Comparison of ENCODE assay signal across 10 mouse cellular contexts in the genomic region with DNA sequence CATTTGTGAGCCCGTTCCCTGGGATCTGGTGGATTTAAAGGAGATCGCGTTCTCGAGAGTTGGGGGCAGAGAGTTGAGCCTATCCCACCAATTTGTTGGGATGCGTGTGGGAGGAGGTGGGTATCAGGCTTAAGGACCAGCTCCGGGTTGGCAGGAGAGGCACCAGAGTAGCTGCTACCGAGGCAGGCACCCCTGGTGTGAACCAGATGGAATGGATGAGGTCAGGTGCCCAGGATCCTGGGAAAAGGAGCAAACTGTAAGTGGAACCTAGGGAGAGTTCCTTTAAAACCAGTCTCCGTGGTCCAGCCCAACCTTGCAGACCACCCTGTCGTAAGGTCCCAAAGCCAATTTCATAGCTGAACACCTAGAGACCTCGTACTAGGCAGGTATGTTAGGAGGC. TPM values are rescaled to one million over a fixed set of nuclear protein-coding genes. Genes with fewer than 3 reads are reported as not detected.
DNase-seq lines count a peak whose midpoint lies in the region; ATAC-seq lines count a peak whose summit lies in the region.
"Had no signal": no experiment of that assay in that cellular context is flagged by ENCODE, and none has a peak within 500 bp of the region (broad histone marks: within the 10 kb centered on the region; RNA-seq: fewer than 3 reads in every experiment).

No protein-coding gene starts in this region.

- intact Hi-C loops in heart, postnatal 25 days (cut with DNase I): no loop called here

- H3K36me3 ChIP-seq in heart, embryonic 12.5 days: no peaks in the 10 kb centered on the region
- H3K36me3 ChIP-seq in forebrain, embryonic 13.5 days (ENCODE audit: poor library complexity, severe bottlenecking): no peaks in the 10 kb centered on the region
- no peaks in the 10 kb centered on the region for H3K36me3 ChIP-seq in liver, embryonic 13.5 days

- no peak overlapping the region for H3K27ac ChIP-seq in heart, embryonic 12.5 days (ENCODE audit: poor library complexity, severe bottlenecking)
- no peak overlapping the region for H3K27ac ChIP-seq in forebrain, embryonic 13.5 days
- no peak overlapping the region for H3K27ac ChIP-seq in liver, embryonic 13.5 days

- WGBS in heart, embryonic 12.5 days: 22% methylated on average over 10 of the region's 10 CpGs
- WGBS in forebrain, embryonic 13.5 days: 33% methylated on average over 10 of the region's 10 CpGs
- WGBS in liver, embryonic 13.5 days (ENCODE audit: insufficient replicate concordance): 25% methylated on average over 10 of the region's 10 CpGs

- peak overlapping the region; percentile 59 for H3K4me3 ChIP-seq in heart, embryonic 12.5 days
- peak overlapping the region; percentile 61 for H3K4me3 ChIP-seq in forebrain, embryonic 13.5 days
- H3K4me3 ChIP-seq in liver, embryonic 13.5 days (replicated peaks): 0 out of 2 replicates have a peak overlapping the region, but pooled peaks have one; percentile 12

- H3K9me3 ChIP-seq in heart, embryonic 12.5 days (replicated peaks): no peaks in the 10 kb centered on the region
- no peaks in the 10 kb centered on the region for H3K9me3 ChIP-seq in forebrain, embryonic 13.5 days (replicated peaks)
- no peaks in the 10 kb centered on the region for H3K9me3 ChIP-seq in liver, embryonic 13.5 days (replicated peaks)

- no peak for ATAC-seq in heart, embryonic 12.5 days (ENCODE audit: insufficient number of reproducible peaks, low FRiP score)
- no peak for ATAC-seq in forebrain, embryonic 13.5 days
- ATAC-seq in liver, embryonic 13.5 days (ENCODE audit: low read depth): no peak

- H3K4me2 ChIP-seq in heart, embryonic 12.5 days: peak overlapping the region; percentile 72
- H3K4me2 ChIP-seq in forebrain, embryonic 13.5 days: peak overlapping the region; percentile 69
- H3K4me2 ChIP-seq in liver, embryonic 13.5 days: peak overlapping the region; percentile 17; the same call in 1 of the 2 replicates

- peaks cover 20% of the 10 kb centered on the region for H3K4me1 ChIP-seq in heart, embryonic 12.5 days (replicated peaks)
- peaks cover 23% of the 10 kb centered on the region for H3K4me1 ChIP-seq in forebrain, embryonic 13.5 days
- peaks cover 5% of the 10 kb centered on the region; the same call in 1 of the 2 replicates for H3K4me1 ChIP-seq in liver, embryonic 13.5 days (replicated peaks)

- H3K27me3 ChIP-seq in heart, embryonic 12.5 days (replicated peaks): peaks cover 30% of the 10 kb centered on the region
- peaks cover 26% of the 10 kb centered on the region for H3K27me3 ChIP-seq in forebrain, embryonic 13.5 days
- H3K27me3 ChIP-seq in liver, embryonic 13.5 days: peaks cover 45% of the 10 kb centered on the region

- DNase-seq in heart, postnatal 25 days (ENCODE audit: low spot score): no peak
- DNase-seq in cerebellum, adult 11 months: peak; percentile 88
- DNase-seq in liver, embryonic 13.5 days: no peak
- DNase-seq in thymus, postnatal 36 days: no peak
- DNase-seq in layer of hippocampus, adult 9-10 months (ENCODE audit: low spot score): no peak
- DNase-seq in adrenal gland, postnatal 36 days: no peak
- DNase-seq: adrenal gland, adult 8-10 months had no signal

- peak overlapping the region; percentile 76 for H3K9ac ChIP-seq in heart, embryonic 12.5 days
- H3K9ac ChIP-seq in forebrain, embryonic 13.5 days: peak overlapping the region; percentile 81
- no peak overlapping the region for H3K9ac ChIP-seq in liver, embryonic 13.5 days

RNA-seq across cellular contexts. Expression of gene Scn2b, which starts 1.0 kb away (rescaled TPM):
- 1.2 and 2.1 TPM in 2 replicates for polyA plus RNA-seq in heart, embryonic 12.5 days (2016; fragmentation: Nextera tagmentation; extraction: Ambion mirVana)
- total RNA-seq in heart, postnatal 25 days (2021): 1 to 10 TPM; 1.1 TPM
- polyA plus RNA-seq in forebrain, embryonic 13.5 days (2015; fragmentation: Nextera tagmentation; extraction: Ambion mirVana): 3.4 and 3.8 TPM in 2 replicates
- polyA plus RNA-seq in liver, embryonic 13.5 days (2015; fragmentation: Nextera tagmentation; extraction: Ambion mirVana): 0.38 and 0.45 TPM in 2 replicates
- 10 to 100 TPM; 10.6 to 15.7 TPM for total RNA-seq in adrenal gland, postnatal 36 days (2021)
- total RNA-seq: granulocyte monocyte progenitor cell, adult 5-6 weeks had no signal

RNA-seq across cellular contexts. Expression of gene Scn4b, which starts 19.6 kb away (rescaled TPM):
- polyA plus RNA-seq in heart, embryonic 12.5 days (2016; fragmentation: Nextera tagmentation; extraction: Ambion mirVana): 0.62 and 0.91 TPM in 2 replicates
- 1 to 10 TPM; 2.5 to 2.8 TPM for total RNA-seq in heart, postnatal 25 days (2021)
- 0.18 and 0.21 TPM in 2 replicates for polyA plus RNA-seq in forebrain, embryonic 13.5 days (2015; fragmentation: Nextera tagmentation; extraction: Ambion mirVana)
- polyA plus RNA-seq in liver, embryonic 13.5 days (2015; fragmentation: Nextera tagmentation; extraction: Ambion mirVana): 0.09 TPM in 2 replicates
- total RNA-seq in adrenal gland, postnatal 36 days (2021): under 1 TPM; 0.60 to 0.66 TPM
- total RNA-seq: granulocyte monocyte progenitor cell, adult 5-6 weeks had no signal

RNA-seq across cellular contexts. Expression of gene Jaml, which starts 39.6 kb away (rescaled TPM):
- polyA plus RNA-seq in heart, embryonic 12.5 days (2016; fragmentation: Nextera tagmentation; extraction: Ambion mirVana): 0.42 and 0.51 TPM in 2 replicates
- total RNA-seq in heart, postnatal 25 days (2021): under 1 TPM; 0.26 to 0.84 TPM
- polyA plus RNA-seq in forebrain, embryonic 13.5 days (2015; fragmentation: Nextera tagmentation; extraction: Ambion mirVana): not detected in 2 replicates
- 0.16 TPM in 2 replicates for polyA plus RNA-seq in liver, embryonic 13.5 days (2015; fragmentation: Nextera tagmentation; extraction: Ambion mirVana)
- 1 to 10 TPM; 1.9 to 3.1 TPM for total RNA-seq in adrenal gland, postnatal 36 days (2021)

Comparison
In these comparisons a context has a peak if more than half of its experiments do, and no peak if none do; other contexts are left out.
1. H3K4me2 ChIP-seq: peak in every context shown above with its lines; median percentile 72 in heart, embryonic 12.5 days; 69 in forebrain, embryonic 13.5 days; 17 in liver, embryonic 13.5 days.